Mouse (Mus musculus) retina, postnatal 1 day (tissue): Measurements from ENCODE around the gene Pnlip.

Source experiments
- DNase-seq: peaks from one replicate; pipeline ENCODE4 v3.0.0-alpha.2; 2012

Gene Pnlip

GRCm38 (mm10) chr19:58728445-58729031 lies 76.2 kb downstream of the Pnlip start, which contains the start of gene Pnliprp1:
Gene Pnliprp1 (plus strand): TSS chr19:58728887.
- DNase-seq, result no peak
